Mouse (Mus musculus) erythroid progenitor cell, adult 5-6 weeks (primary cell): ENCODE results near the gene Hist2h2ac. TPM values are rescaled to one million over a fixed set of nuclear protein-coding genes. Genes with fewer than 3 reads are reported as not detected.

Experiments used
- total RNA-seq, 2 experiments: library from RNA; stranded (forward) in 1 of 2; stranded (reverse) in 1 of 2; fragments of 150-400 nt in 1 of 2; fragments of 186-747, 209-891 nt in 1 of 2; gene quantifications; 2 replicates each; pipeline versions ENCODE4 v1.2.3 to v1.2.4; 2015 to 2017; ENCODE audit warnings: low replicate concordance in 2 of 2

Hist2h2ac gene
- total RNA-seq, 2 experiments from 2014 or later: 180 to 8,144 TPM

Other genes with a start within 250 kb of the Hist2h2ac start
- gene Plekho1, start 224.9 kb downstream of the Hist2h2ac start, total RNA-seq (2015; ENCODE audit: low replicate concordance): 12.6 and 13.4 TPM in 2 replicates
- 8.6 and 18.6 TPM in 2 replicates for gene Plekho1, start 224.9 kb downstream of the Hist2h2ac start, total RNA-seq (2017; ENCODE audit: low replicate concordance)
- 9.0 and 32.3 TPM in 2 replicates for gene Vps45, start 162.4 kb downstream of the Hist2h2ac start, total RNA-seq (2015; ENCODE audit: low replicate concordance)
- gene Vps45, start 162.4 kb downstream of the Hist2h2ac start, total RNA-seq (2017; ENCODE audit: low replicate concordance): 8.2 and 34.4 TPM in 2 replicates
- 4.6 and 9.4 TPM in 2 replicates for gene Otud7b, start 116.4 kb downstream of the Hist2h2ac start, total RNA-seq (2015; ENCODE audit: low replicate concordance)
- gene Otud7b, start 116.4 kb downstream of the Hist2h2ac start, total RNA-seq (2017; ENCODE audit: low replicate concordance): 28.5 and 37.6 TPM in 2 replicates
- gene Mtmr11, start 58.9 kb downstream of the Hist2h2ac start, total RNA-seq (2015; ENCODE audit: low replicate concordance): not detected in 2 replicates
- gene Mtmr11, start 58.9 kb downstream of the Hist2h2ac start, total RNA-seq (2017; ENCODE audit: low replicate concordance): not detected in 2 replicates
- gene Sf3b4, start 48.5 kb downstream of the Hist2h2ac start, total RNA-seq (2015; ENCODE audit: low replicate concordance): 19.8 and 38.1 TPM in 2 replicates
- gene Sf3b4, start 48.5 kb downstream of the Hist2h2ac start, total RNA-seq (2017; ENCODE audit: low replicate concordance): 6.2 and 9.5 TPM in 2 replicates
- gene Sv2a, start 39.7 kb downstream of the Hist2h2ac start, total RNA-seq (2015; ENCODE audit: low replicate concordance): not detected in 2 replicates
- gene Sv2a, start 39.7 kb downstream of the Hist2h2ac start, total RNA-seq (2017; ENCODE audit: low replicate concordance): not detected in 2 replicates
- gene Bola1, start 1.2 kb downstream of the Hist2h2ac start, total RNA-seq (2015; ENCODE audit: low replicate concordance): 10.8 and 11.3 TPM in 2 replicates
- gene Bola1, start 1.2 kb downstream of the Hist2h2ac start, total RNA-seq (2017; ENCODE audit: low replicate concordance): 4.9 and 15.5 TPM in 2 replicates
- 6.8 and 8.4 TPM in 2 replicates for gene Hist2h2ab, start 1.0 kb downstream of the Hist2h2ac start, total RNA-seq (2015; ENCODE audit: low replicate concordance)
- gene Hist2h2ab, start 1.0 kb downstream of the Hist2h2ac start, total RNA-seq (2017; ENCODE audit: low replicate concordance): 256 and 561 TPM in 2 replicates
- gene Hist2h2be, start 239 bp upstream of the Hist2h2ac start, total RNA-seq (2015; ENCODE audit: low replicate concordance): 46.5 and 50.7 TPM in 2 replicates
- gene Hist2h2be, start 239 bp upstream of the Hist2h2ac start, total RNA-seq (2017; ENCODE audit: low replicate concordance): 35.9 and 44.5 TPM in 2 replicates
- 1,103 and 1,242 TPM in 2 replicates for gene Hist2h3c2, start 18.2 kb upstream of the Hist2h2ac start, total RNA-seq (2015; ENCODE audit: low replicate concordance)
- 928 and 1,001 TPM in 2 replicates for gene Hist2h3c2, start 18.2 kb upstream of the Hist2h2ac start, total RNA-seq (2017; ENCODE audit: low replicate concordance)
- gene Hist2h2aa2, start 19.4 kb upstream of the Hist2h2ac start, total RNA-seq (2015; ENCODE audit: low replicate concordance): 454 and 530 TPM in 2 replicates
- gene Hist2h2aa2, start 19.4 kb upstream of the Hist2h2ac start, total RNA-seq (2017; ENCODE audit: low replicate concordance): 15,181 TPM in 1 of 2 replicates, not detected in the other
- not detected in 2 replicates for gene Hist2h2aa1, start 24.6 kb upstream of the Hist2h2ac start, total RNA-seq (2015; ENCODE audit: low replicate concordance)
- 13,356 and 26,437 TPM in 2 replicates for gene Hist2h2aa1, start 24.6 kb upstream of the Hist2h2ac start, total RNA-seq (2017; ENCODE audit: low replicate concordance)
- gene Hist2h3c1, start 25.8 kb upstream of the Hist2h2ac start, total RNA-seq (2015; ENCODE audit: low replicate concordance): 79.3 and 122 TPM in 2 replicates
- 53.9 and 62.7 TPM in 2 replicates for gene Hist2h3c1, start 25.8 kb upstream of the Hist2h2ac start, total RNA-seq (2017; ENCODE audit: low replicate concordance)
- 928 and 1,194 TPM in 2 replicates for gene Hist2h4, start 42.4 kb upstream of the Hist2h2ac start, total RNA-seq (2015; ENCODE audit: low replicate concordance)
- 316 and 543 TPM in 2 replicates for gene Hist2h4, start 42.4 kb upstream of the Hist2h2ac start, total RNA-seq (2017; ENCODE audit: low replicate concordance)
- gene Hist2h3b, start 47.8 kb upstream of the Hist2h2ac start, total RNA-seq (2015; ENCODE audit: low replicate concordance): 2,922 and 3,470 TPM in 2 replicates
- 1,426 and 2,043 TPM in 2 replicates for gene Hist2h3b, start 47.8 kb upstream of the Hist2h2ac start, total RNA-seq (2017; ENCODE audit: low replicate concordance)
- gene Hist2h2bb, start 48.9 kb upstream of the Hist2h2ac start, total RNA-seq (2015; ENCODE audit: low replicate concordance): 4,676 and 5,120 TPM in 2 replicates
- gene Hist2h2bb, start 48.9 kb upstream of the Hist2h2ac start, total RNA-seq (2017; ENCODE audit: low replicate concordance): 18,393 and 25,698 TPM in 2 replicates
- 3.8 and 5.0 TPM in 2 replicates for gene Fcgr1, start 73.1 kb upstream of the Hist2h2ac start, total RNA-seq (2015; ENCODE audit: low replicate concordance)
- gene Fcgr1, start 73.1 kb upstream of the Hist2h2ac start, total RNA-seq (2017; ENCODE audit: low replicate concordance): 4.1 TPM in 1 of 2 replicates, not detected in the other
- not detected in 2 replicates for gene BC107364, start 231.4 kb upstream of the Hist2h2ac start, total RNA-seq (2015; ENCODE audit: low replicate concordance)
- gene BC107364, start 231.4 kb upstream of the Hist2h2ac start, total RNA-seq (2017; ENCODE audit: low replicate concordance): not detected in 2 replicates